Mouse (Mus musculus): Measurements from ENCODE around the gene Gm10563.

- TF ChIP-seq CTCF (IDR thresholded peaks at IDR 0.05; ENCODE audit: borderline replicate concordance, control insufficient read depth, extremely low read depth, insufficient read depth, low read length, poor library complexity) (no peak), POLR2A (IDR thresholded peaks at IDR 0.05; ENCODE audit: control insufficient read depth, extremely low read depth, insufficient read depth, low read length, poor library complexity) (no peak)
Observed at GRCm38 (mm10) chr4:155692421-155692820, 47.2 kb upstream of the Gm10563 start.

Data from thymus, adult 2 months (tissue).